Mouse (Mus musculus): ENCODE measurements around the gene Vsir. TPM values are rescaled to one million over a fixed set of nuclear protein-coding genes. Genes with fewer than 3 reads are reported as not detected.
A peak's percentile ranks its signal among the peaks of the same experiment; 100 is the strongest.

Gene Vsir
- total RNA-seq, 2 experiments from 2014 or later: 26.6 to 32.3 TPM

GRCm38 (mm10) chr10:60379419-60379957 is 32.8 kb downstream of the Vsir start:
- no peak for DNase-seq (ENCODE audit: low spot score in 2 of 2)
- intact Hi-C loops (cut with DNase I): no loop called here

- intact Hi-C loops (cut with DNase I): no loop called here
Observed at GRCm38 (mm10) chr10:60380229-60380628, 33.6 kb downstream of the Vsir start.

GRCm38 (mm10) chr10:60381142-60381925 is 34.7 kb downstream of the Vsir start:
- DNase-seq (ENCODE audit: low spot score in 2 of 2): no peak
- intact Hi-C loops (cut with DNase I): no loop called here

More at GRCm38 (mm10) chr10:60380229-60380628, 33.6 kb downstream of the Vsir start:
- DNase-seq (ENCODE audit: low spot score in 2 of 2): no peak

- DNase-seq (ENCODE audit: low spot score in 2 of 2): no peak
- intact Hi-C loops (cut with DNase I): no loop called here
Observed at GRCm38 (mm10) chr10:60388332-60388731, 41.7 kb downstream of the Vsir start.

GRCm38 (mm10) chr10:60389447-60389865 is 42.8 kb downstream of the Vsir start:
- intact Hi-C loops (cut with DNase I): no loop called here
- DNase-seq (ENCODE audit: low spot score in 2 of 2): no peak

GRCm38 (mm10) chr10:60390177-60390903 is 43.7 kb downstream of the Vsir start:
- DNase-seq (ENCODE audit: low spot score in 2 of 2): no peak
- intact Hi-C loops (cut with DNase I): no loop called here

GRCm38 (mm10) chr10:60390904-60391420 is 44.3 kb downstream of the Vsir start:
- no peak for DNase-seq (ENCODE audit: low spot score in 2 of 2)

GRCm38 (mm10) chr10:60391661-60392060 is 45.0 kb downstream of the Vsir start:
- intact Hi-C loops (cut with DNase I): no loop called here
- DNase-seq (ENCODE audit: low spot score in 2 of 2): no peak

More at GRCm38 (mm10) chr10:60390904-60391420, 44.3 kb downstream of the Vsir start:
- intact Hi-C loops (cut with DNase I): no loop called here

GRCm38 (mm10) chr10:60394936-60395335 is 48.3 kb downstream of the Vsir start:
- peak; percentile 32 to 55 for DNase-seq (ENCODE audit: low spot score in 2 of 2)
- intact Hi-C loops (cut with DNase I): no loop called here

- DNase-seq (ENCODE audit: low spot score in 2 of 2): no peak
- intact Hi-C loops (cut with DNase I): no loop called here
Observed at GRCm38 (mm10) chr10:60395605-60396004, 49.0 kb downstream of the Vsir start.

GRCm38 (mm10) chr10:60398051-60398814 is 51.6 kb downstream of the Vsir start:
- no peak for DNase-seq (ENCODE audit: low spot score in 2 of 2)
- intact Hi-C loops (cut with DNase I): no loop called here

- intact Hi-C loops (cut with DNase I): no loop called here
- no peak for DNase-seq (ENCODE audit: low spot score in 2 of 2)
Observed at GRCm38 (mm10) chr10:60399449-60399848, 52.8 kb downstream of the Vsir start, which contains the start of gene Gm17455. Gene Gm17455 (plus strand): TSS chr10:60399726.

GRCm38 (mm10) chr10:60400507-60401295 is 54.0 kb downstream of the Vsir start:
- intact Hi-C loops (cut with DNase I): no loop called here
- DNase-seq (ENCODE audit: low spot score in 2 of 2): no peak

- DNase-seq (ENCODE audit: low spot score in 2 of 2): peak; percentile 34 to 74
- intact Hi-C loops (cut with DNase I): no loop called here
Observed at GRCm38 (mm10) chr10:60405460-60406177, 59.0 kb downstream of the Vsir start.

- DNase-seq (ENCODE audit: low spot score in 2 of 2): peak; percentile 57 to 70
- intact Hi-C loops (cut with DNase I): loop anchor here (2.0 kb wide), 2 partner anchors 61 to 349 kb away; partner anchors contain the start of gene Vsir
Observed at GRCm38 (mm10) chr10:60407831-60408230, 61.2 kb downstream of the Vsir start.

- DNase-seq (ENCODE audit: low spot score in 2 of 2): no peak
- intact Hi-C loops (cut with DNase I): loop anchor here (1.0 to 10.0 kb wide), 2 partner anchors 106 to 267 kb away; no protein-coding TSS in a partner anchor
Observed at GRCm38 (mm10) chr10:60411794-60412193, 65.1 kb downstream of the Vsir start.

- intact Hi-C loops (cut with DNase I): loop anchor here (10.0 kb wide), 1 partner anchor 269 kb away; no protein-coding TSS in a partner anchor
- no peak for DNase-seq (ENCODE audit: low spot score in 2 of 2)
Observed at GRCm38 (mm10) chr10:60413756-60414155, 67.1 kb downstream of the Vsir start.

- intact Hi-C loops (cut with DNase I): loop anchor here (10.0 kb wide), 1 partner anchor 272 kb away; no protein-coding TSS in a partner anchor
- DNase-seq (ENCODE audit: low spot score in 2 of 2): no peak
Observed at GRCm38 (mm10) chr10:60417041-60417440, 70.4 kb downstream of the Vsir start.

Data from left cerebral cortex, postnatal 25 days (tissue).